Mouse (Mus musculus): ENCODE measurements around the gene Gm17631. TPM values are rescaled to one million over a fixed set of nuclear protein-coding genes. Genes with fewer than 3 reads are reported as not detected.

The Gm17631 gene
- not detected in 2 replicates for polyA plus RNA-seq (2015; fragmentation: Nextera tagmentation; extraction: Ambion mirVana)

GRCm38 (mm10) chr6:129862349-129862748, at the start of gene Gm17631:
Gene Gm17631 (plus strand): TSS chr6:129862649.

GRCm38 (mm10) chr6:129876549-129876948, 14.1 kb downstream of the Gm17631 start, which contains the start of gene Klra17:
Gene Klra17 (minus strand): TSS chr6:129876672.

Other genes starting within 250 kb of the Gm17631 start
- gene Klrk1, start 238.8 kb upstream of the Gm17631 start, polyA plus RNA-seq (2015; fragmentation: Nextera tagmentation; extraction: Ambion mirVana): not detected in 2 replicates
- not detected in 2 replicates for gene Klrc3, start 219.3 kb upstream of the Gm17631 start, polyA plus RNA-seq (2015; fragmentation: Nextera tagmentation; extraction: Ambion mirVana)
- gene Klrc2, start 202.0 kb upstream of the Gm17631 start, polyA plus RNA-seq (2015; fragmentation: Nextera tagmentation; extraction: Ambion mirVana): not detected in 2 replicates
- gene Klrc1, start 183.7 kb upstream of the Gm17631 start, polyA plus RNA-seq (2015; fragmentation: Nextera tagmentation; extraction: Ambion mirVana): not detected in 2 replicates
- gene Klri1, start 145.5 kb upstream of the Gm17631 start, polyA plus RNA-seq (2015; fragmentation: Nextera tagmentation; extraction: Ambion mirVana): not detected in 2 replicates
- not detected in 2 replicates for gene Klri2, start 122.2 kb upstream of the Gm17631 start, polyA plus RNA-seq (2015; fragmentation: Nextera tagmentation; extraction: Ambion mirVana)
- not detected in 2 replicates for gene Gm156, start 78.4 kb upstream of the Gm17631 start, polyA plus RNA-seq (2015; fragmentation: Nextera tagmentation; extraction: Ambion mirVana)
- gene Klra17, start 14.0 kb downstream of the Gm17631 start, polyA plus RNA-seq (2015; fragmentation: Nextera tagmentation; extraction: Ambion mirVana): not detected in 2 replicates
- not detected in 2 replicates for gene Klra5, start 55.0 kb downstream of the Gm17631 start, polyA plus RNA-seq (2015; fragmentation: Nextera tagmentation; extraction: Ambion mirVana)
- not detected in 2 replicates for gene Klra6, start 164.3 kb downstream of the Gm17631 start, polyA plus RNA-seq (2015; fragmentation: Nextera tagmentation; extraction: Ambion mirVana)
- not detected in 2 replicates for gene Klra4, start 204.6 kb downstream of the Gm17631 start, polyA plus RNA-seq (2015; fragmentation: Nextera tagmentation; extraction: Ambion mirVana)

Data from urinary bladder, postnatal 0 days (tissue).